Mouse (Mus musculus): ENCODE results near the gene Phf21a. TPM values are rescaled to one million over a fixed set of nuclear protein-coding genes. Genes with fewer than 3 reads are reported as not detected.

The Phf21a gene
- polyA plus RNA-seq (2012; rRNA removed) = 27.5 and 36.8 TPM in 2 replicates

GRCm38 (mm10) chr2:92092817-92093216 is at the start of gene Phf21a:
TSS of gene Phf21a (plus strand) at chr2:92093117.
- no peak for TF ChIP-seq CTCF (conservative IDR thresholded peaks at IDR 0.05; ENCODE audit: insufficient read depth, insufficient read length, low read depth, low read length)
- no peak for TF ChIP-seq POLR2A (IDR thresholded peaks at IDR 0.05; ENCODE audit: low read depth, low read length)
- H3K36me3 ChIP-seq (ENCODE audit: control insufficient read depth, insufficient read depth, low read length) = no peaks in the 10 kb centered on the region
- H3K4me3 ChIP-seq (ENCODE audit: insufficient read depth, low read depth, low read length) = no peak within 1 kb of the TSS
- no peak within 1 kb of the TSS for H3K27ac ChIP-seq (ENCODE audit: insufficient read depth, low read depth, low read length)
- H3K4me1 ChIP-seq (ENCODE audit: control insufficient read depth, insufficient read depth, low read length) = no peaks in the 10 kb centered on the region
- H3K27me3 ChIP-seq (replicated peaks; ENCODE audit: control insufficient read depth, insufficient read depth, low read length) = no peaks in the 10 kb centered on the region
- WGBS = 69% methylated on average over 2 of the region's 2 CpGs
- DNase-seq = no peak

- TF ChIP-seq POLR2A (IDR thresholded peaks at IDR 0.05; ENCODE audit: low read depth, low read length) = no peak
- no peak for TF ChIP-seq CTCF (conservative IDR thresholded peaks at IDR 0.05; ENCODE audit: insufficient read depth, insufficient read length, low read depth, low read length)
- H3K27ac ChIP-seq (ENCODE audit: insufficient read depth, low read depth, low read length) = no peak overlapping the region
- no peaks in the 10 kb centered on the region for H3K36me3 ChIP-seq (ENCODE audit: control insufficient read depth, insufficient read depth, low read length)
- no peaks in the 10 kb centered on the region for H3K27me3 ChIP-seq (replicated peaks; ENCODE audit: control insufficient read depth, insufficient read depth, low read length)
- no peaks in the 10 kb centered on the region for H3K4me1 ChIP-seq (ENCODE audit: control insufficient read depth, insufficient read depth, low read length)
- H3K4me3 ChIP-seq (ENCODE audit: insufficient read depth, low read depth, low read length) = no peak overlapping the region
- 90% methylated on average over 12 of the region's 12 CpGs for WGBS
- no peak for DNase-seq
Measured at GRCm38 (mm10) chr2:92043285-92043684, 49.6 kb upstream of the Phf21a start.

GRCm38 (mm10) chr2:92047601-92048000 is 45.3 kb upstream of the Phf21a start:
- Histone ChIP-seq H3K4me1 (ENCODE audit: control insufficient read depth, insufficient read depth, low read length) (no peaks in the 10 kb centered on the region), H3K27me3 (replicated peaks; ENCODE audit: control insufficient read depth, insufficient read depth, low read length) (no peaks in the 10 kb centered on the region), H3K4me3 (ENCODE audit: insufficient read depth, low read depth, low read length) (no peak overlapping the region), H3K27ac (ENCODE audit: insufficient read depth, low read depth, low read length) (no peak overlapping the region), H3K36me3 (ENCODE audit: control insufficient read depth, insufficient read depth, low read length) (no peaks in the 10 kb centered on the region)
- 26% methylated on average over 4 of the region's 4 CpGs for WGBS
- no peak for DNase-seq
- TF ChIP-seq POLR2A (IDR thresholded peaks at IDR 0.05; ENCODE audit: low read depth, low read length) (no peak), CTCF (conservative IDR thresholded peaks at IDR 0.05; ENCODE audit: insufficient read depth, insufficient read length, low read depth, low read length) (no peak)

GRCm38 (mm10) chr2:92048034-92048690 is 44.8 kb upstream of the Phf21a start:
- 71% methylated on average over 9 of the region's 9 CpGs for WGBS
- no peak overlapping the region for H3K27ac ChIP-seq (ENCODE audit: insufficient read depth, low read depth, low read length)
- TF ChIP-seq CTCF (conservative IDR thresholded peaks at IDR 0.05; ENCODE audit: insufficient read depth, insufficient read length, low read depth, low read length) (no peak), POLR2A (IDR thresholded peaks at IDR 0.05; ENCODE audit: low read depth, low read length) (no peak)

GRCm38 (mm10) chr2:92052188-92052587 is 40.7 kb upstream of the Phf21a start:
- no peak for DNase-seq
- peaks cover 5% of the 10 kb centered on the region; the same call in 1 of the 2 replicates for H3K4me1 ChIP-seq (ENCODE audit: control insufficient read depth, insufficient read depth, low read length)

More at GRCm38 (mm10) chr2:92048034-92048690, 44.8 kb upstream of the Phf21a start:
- H3K36me3 ChIP-seq (ENCODE audit: control insufficient read depth, insufficient read depth, low read length) = no peaks in the 10 kb centered on the region
- H3K4me3 ChIP-seq (ENCODE audit: insufficient read depth, low read depth, low read length) = no peak overlapping the region
- H3K4me1 ChIP-seq (ENCODE audit: control insufficient read depth, insufficient read depth, low read length) = no peaks in the 10 kb centered on the region
- no peaks in the 10 kb centered on the region for H3K27me3 ChIP-seq (replicated peaks; ENCODE audit: control insufficient read depth, insufficient read depth, low read length)
- no peak for DNase-seq

GRCm38 (mm10) chr2:92052754-92053153 is 40.2 kb upstream of the Phf21a start:
- no peak overlapping the region for H3K4me3 ChIP-seq (ENCODE audit: insufficient read depth, low read depth, low read length)
- peaks cover 5% of the 10 kb centered on the region; the same call in 1 of the 2 replicates for H3K4me1 ChIP-seq (ENCODE audit: control insufficient read depth, insufficient read depth, low read length)
- H3K27me3 ChIP-seq (replicated peaks; ENCODE audit: control insufficient read depth, insufficient read depth, low read length) = no peaks in the 10 kb centered on the region
- no peaks in the 10 kb centered on the region for H3K36me3 ChIP-seq (ENCODE audit: control insufficient read depth, insufficient read depth, low read length)
- no peak for TF ChIP-seq CTCF (conservative IDR thresholded peaks at IDR 0.05; ENCODE audit: insufficient read depth, insufficient read length, low read depth, low read length)
- TF ChIP-seq POLR2A (IDR thresholded peaks at IDR 0.05; ENCODE audit: low read depth, low read length) = no peak
- H3K27ac ChIP-seq (ENCODE audit: insufficient read depth, low read depth, low read length) = no peak overlapping the region
- DNase-seq = no peak
- WGBS = 70% methylated on average over 2 of the region's 2 CpGs

More at GRCm38 (mm10) chr2:92052188-92052587, 40.7 kb upstream of the Phf21a start:
- Histone ChIP-seq H3K4me3 (ENCODE audit: insufficient read depth, low read depth, low read length) (no peak overlapping the region), H3K27ac (ENCODE audit: insufficient read depth, low read depth, low read length) (no peak overlapping the region), H3K36me3 (ENCODE audit: control insufficient read depth, insufficient read depth, low read length) (no peaks in the 10 kb centered on the region), H3K27me3 (replicated peaks; ENCODE audit: control insufficient read depth, insufficient read depth, low read length) (no peaks in the 10 kb centered on the region)
- TF ChIP-seq POLR2A (IDR thresholded peaks at IDR 0.05; ENCODE audit: low read depth, low read length) (no peak), CTCF (conservative IDR thresholded peaks at IDR 0.05; ENCODE audit: insufficient read depth, insufficient read length, low read depth, low read length) (no peak)
- 83% methylated on average over 8 of the region's 8 CpGs for WGBS

- Histone ChIP-seq H3K27me3 (replicated peaks; ENCODE audit: control insufficient read depth, insufficient read depth, low read length) (no peaks in the 10 kb centered on the region), H3K36me3 (ENCODE audit: control insufficient read depth, insufficient read depth, low read length) (no peaks in the 10 kb centered on the region), H3K4me3 (ENCODE audit: insufficient read depth, low read depth, low read length) (peak overlapping the region; percentile 38), H3K4me1 (ENCODE audit: control insufficient read depth, insufficient read depth, low read length) (peaks cover 9% of the 10 kb centered on the region; the same call in 1 of the 2 replicates), H3K27ac (ENCODE audit: insufficient read depth, low read depth, low read length) (no peak overlapping the region)
- TF ChIP-seq POLR2A (IDR thresholded peaks at IDR 0.05; ENCODE audit: low read depth, low read length) (peak; percentile 48), CTCF (conservative IDR thresholded peaks at IDR 0.05; ENCODE audit: insufficient read depth, insufficient read length, low read depth, low read length) (no peak)
- DNase-seq = peak; percentile 94
- 3% methylated on average over 38 of the region's 38 CpGs for WGBS
Measured at GRCm38 (mm10) chr2:92055101-92055813, 37.7 kb upstream of the Phf21a start.

All from kidney, adult 2 months (tissue).